Mouse (Mus musculus) limb, embryonic 14.5 days (tissue): ENCODE measurements around the gene Ntmt1. TPM values are rescaled to one million over a fixed set of nuclear protein-coding genes. Genes with fewer than 3 reads are reported as not detected.
A peak's percentile ranks its signal among the peaks of the same experiment; 100 is the strongest.

Source experiments
- ATAC-seq: fragments of 200-750 bp; cut with Nextera tagmentation; 2 replicates; pipeline ENCODE4 v1.8.0; 2017; ENCODE audit warnings: low read depth, moderate number of reproducible peaks, moderate TSS enrichment; ENCODE audit not compliant: low FRiP score
- DNase-seq: peaks from one replicate; pipeline ENCODE4 v3.0.0-alpha.2; 2015; ENCODE audit warnings: low spot score
- H3K27ac ChIP-seq: fragments of 300-500 bp; sonication (generic); replicated peaks from 2 replicates; pipeline ENCODE4 v1.5.1; 2014; ENCODE audit warnings: low read depth, mild to moderate bottlenecking, low read length, moderate library complexity, mixed read lengths
- H3K27me3 ChIP-seq: fragments of 300-500 bp; sonication (generic); 2 replicates; pipeline ENCODE4 v1.6.1; 2014; ENCODE audit warnings: low read length, mixed read lengths; ENCODE audit not compliant: control insufficient read depth, insufficient read depth
- H3K36me3 ChIP-seq: fragments of 300-500 bp; sonication (generic); 2 replicates; pipeline ENCODE4 v1.6.1; 2014; ENCODE audit warnings: mild to moderate bottlenecking, low read length, moderate library complexity, mixed read lengths; ENCODE audit not compliant: control insufficient read depth, insufficient read depth
- H3K4me1 ChIP-seq: fragments of 300-500 bp; sonication (generic); 2 replicates; pipeline ENCODE4 v1.6.1; 2014; ENCODE audit warnings: antibody characterized with exemption, low read length, mixed read lengths; ENCODE audit not compliant: control insufficient read depth, insufficient read depth
- H3K4me2 ChIP-seq: fragments of 300-500 bp; sonication (generic); replicated peaks from 2 replicates; pipeline ENCODE4 v1.6.1; 2014; ENCODE audit warnings: low read depth, mild to moderate bottlenecking, low read length, moderate library complexity; ENCODE audit not compliant: severe bottlenecking
- H3K4me3 ChIP-seq: fragments of 300-500 bp; sonication (generic); replicated peaks from 2 replicates; pipeline ENCODE4 v1.5.1; 2014; ENCODE audit warnings: low read length
- H3K9ac ChIP-seq: fragments of 300-500 bp; sonication (generic); 2 replicates; pipeline ENCODE4 v1.6.1; 2014; ENCODE audit warnings: mild to moderate bottlenecking, low read depth, low read length, moderate library complexity; ENCODE audit not compliant: severe bottlenecking
- H3K9me3 ChIP-seq: fragments of 300-500 bp; sonication (generic); 2 replicates; pipeline ENCODE4 v1.6.1; 2016; ENCODE audit warnings: low read length; ENCODE audit not compliant: control insufficient read depth
- POLR2A ChIP-seq: fragments of 200-500 bp; IDR thresholded peaks from 2 replicates; pipeline ENCODE4 v1.8.0; 2012; ENCODE audit warnings: inconsistent platforms, mild to moderate bottlenecking, moderate library complexity, borderline replicate concordance; ENCODE audit not compliant: insufficient read depth, insufficient read length; ENCODE audit errors: extremely low read depth
- WGBS: fragments of 180-500 bp; shearing (Covaris S2); extraction: QIAGEN DNeasy Blood & Tissue Kit; methylation state at CpG from one replicate; pipeline ENCODE4 v1.1.7; 2014; 5-methylcytosine and 5-hydroxymethylcytosine counted together
- polyA plus RNA-seq, 2 experiments: library from polyadenylated mRNA; depleted of rRNA in 1 of 2; stranded (reverse) in 1 of 2; unstranded in 1 of 2; fragments of >200 nt; fragmentation: Nextera tagmentation in 1 of 2; extraction: Ambion mirVana in 1 of 2; gene quantifications; 2 replicates each; pipeline versions ENCODE4 v1.2.1 to v1.2.3; 2012 to 2014

Gene Ntmt1
- polyA plus RNA-seq, 2 experiments = 59.5 to 84.2 TPM

DNA sequence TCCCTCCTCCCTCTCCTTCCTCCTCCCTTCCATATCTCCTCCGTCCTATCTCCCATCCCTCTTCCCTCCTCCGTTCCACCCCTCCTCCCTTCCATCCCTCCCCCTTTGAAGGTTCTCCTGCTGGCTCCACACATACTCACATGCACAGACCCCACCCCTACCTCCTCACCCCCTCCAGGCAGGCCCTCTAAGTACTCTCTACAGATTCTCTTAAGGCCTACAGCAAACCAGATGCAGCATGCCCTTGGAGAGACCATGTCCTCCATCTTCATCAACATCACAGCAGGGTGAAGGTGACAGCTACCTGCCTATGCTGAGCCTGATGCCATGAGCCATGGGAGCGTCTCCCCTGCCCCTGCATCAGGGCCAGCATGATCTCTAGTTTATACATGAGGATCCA is 30.4 kb upstream of the Ntmt1 start:
- Histone ChIP-seq H3K27ac (no peak overlapping the region), H3K4me3 (no peak overlapping the region), H3K4me1 (peaks cover 10% of the 10 kb centered on the region; the same call in 1 of the 2 replicates), H3K36me3 (no peaks in the 10 kb centered on the region), H3K9me3 (no peaks in the 10 kb centered on the region), H3K4me2 (no peak overlapping the region), H3K9ac (no peak overlapping the region), H3K27me3 (no peaks in the 10 kb centered on the region)
- 72% methylated on average over 3 of the region's 3 CpGs for WGBS
- no peak for DNase-seq
- ATAC-seq = no peak
- TF ChIP-seq POLR2A = no peak

DNA sequence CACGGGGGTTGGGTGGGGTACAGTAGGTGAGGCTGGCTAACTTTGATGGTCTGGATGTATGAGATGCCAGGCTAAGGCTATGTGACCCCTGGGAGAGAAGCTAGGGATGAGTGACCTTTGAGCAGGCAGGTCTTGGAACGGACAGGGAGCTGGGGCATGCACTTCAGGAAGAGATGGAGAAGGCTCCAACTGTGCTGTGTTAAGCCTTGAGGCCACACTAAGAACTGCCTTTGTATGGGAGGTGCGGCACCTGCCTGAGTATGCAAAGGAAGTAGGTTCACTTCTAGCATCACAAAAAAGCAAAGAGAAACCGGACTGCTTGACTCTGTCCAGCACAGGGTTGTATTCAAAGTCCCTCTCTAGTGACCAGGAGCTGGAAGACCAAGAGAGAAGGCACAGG is 29.4 kb upstream of the Ntmt1 start:
- no peak for TF ChIP-seq POLR2A
- ATAC-seq (no peak), DNase-seq (no peak)
- Histone ChIP-seq H3K4me1 (peaks cover 8% of the 10 kb centered on the region; the same call in 1 of the 2 replicates), H3K27me3 (no peaks in the 10 kb centered on the region), H3K9me3 (no peaks in the 10 kb centered on the region), H3K27ac (no peak overlapping the region), H3K36me3 (no peaks in the 10 kb centered on the region), H3K4me2 (no peak overlapping the region), H3K4me3 (no peak overlapping the region), H3K9ac (no peak overlapping the region)
- WGBS = 81% methylated on average over 4 of the region's 4 CpGs

DNA sequence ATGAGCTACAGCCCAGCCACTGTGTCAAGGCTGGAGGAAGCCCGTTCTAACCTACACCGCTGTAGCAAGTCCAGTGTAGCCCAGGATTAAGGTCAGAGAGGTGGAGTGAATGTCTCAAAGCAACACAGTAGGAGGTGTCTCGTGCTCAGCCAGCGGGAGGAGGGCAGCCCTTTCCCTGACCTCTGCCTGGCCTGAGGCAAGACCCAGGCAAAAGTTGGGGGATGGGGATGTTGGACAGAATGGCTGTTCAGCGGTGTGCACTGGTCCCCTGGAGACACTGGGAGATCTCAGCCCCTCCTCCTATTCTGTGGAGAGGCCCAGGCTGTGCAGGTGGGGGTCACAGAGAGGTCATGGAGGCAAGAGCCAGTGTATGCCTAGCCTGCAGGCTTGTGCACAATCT is 28.4 kb upstream of the Ntmt1 start:
- no peak for DNase-seq
- no peak overlapping the region for H3K9ac ChIP-seq
- 3% methylated on average over 5 of the region's 5 CpGs for WGBS

DNA sequence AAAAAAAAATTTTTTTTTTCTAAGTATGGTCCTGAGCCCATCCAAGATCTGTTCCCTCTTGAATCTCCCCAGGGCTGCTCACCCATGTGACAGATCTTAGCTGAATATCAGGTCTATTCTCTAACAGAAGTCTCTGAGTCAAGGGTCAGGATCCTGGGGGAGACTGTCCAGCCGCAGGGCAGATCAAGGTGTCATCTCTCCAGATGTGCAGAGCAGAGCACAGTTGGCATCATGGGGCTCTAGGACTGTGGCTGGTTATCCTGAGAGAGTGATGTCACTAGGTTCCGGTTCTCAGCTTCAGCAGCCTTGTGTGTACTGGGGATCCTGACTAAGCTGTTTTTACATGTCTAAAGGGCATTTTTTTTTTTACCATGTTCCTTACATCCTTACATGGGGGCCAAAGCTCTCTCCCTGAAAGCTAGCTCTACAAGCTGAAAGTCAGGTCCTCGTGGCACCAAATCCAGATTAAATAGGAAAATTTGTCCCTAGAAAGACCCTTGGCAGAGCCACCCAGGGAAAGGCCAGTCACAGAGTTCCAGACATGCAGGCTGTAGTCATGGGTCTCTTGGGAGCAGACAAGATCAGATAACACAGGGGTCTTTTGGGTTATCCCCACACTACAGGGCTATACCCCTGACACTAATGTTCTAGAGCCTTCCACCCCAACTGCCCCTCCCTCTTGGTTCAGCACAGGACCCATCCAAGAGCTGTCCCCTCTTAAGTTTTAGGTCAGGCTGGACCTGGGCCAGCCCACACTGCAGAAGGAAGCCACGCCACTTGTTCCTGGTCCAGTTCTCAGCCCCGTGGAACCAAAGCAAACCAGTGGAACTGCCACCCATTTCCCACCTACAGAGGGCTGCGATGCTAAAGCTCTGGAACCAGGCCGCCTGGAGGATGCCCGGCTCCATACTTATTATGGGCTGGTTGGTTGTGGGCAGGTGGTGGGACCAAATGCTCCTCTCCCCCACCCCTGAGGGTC is 25.0 kb upstream of the Ntmt1 start:
- 0 out of 2 replicates have a peak overlapping the region, but pooled peaks have one; percentile 31 for H3K9ac ChIP-seq
- no peak overlapping the region for H3K4me3 ChIP-seq
- ATAC-seq (no peak), DNase-seq (no peak)
- no peak for TF ChIP-seq POLR2A
- no peaks in the 10 kb centered on the region for H3K9me3 ChIP-seq
- H3K4me2 ChIP-seq = peak overlapping the region; percentile 54; the same call in 1 of the 2 replicates
- H3K36me3 ChIP-seq = no peaks in the 10 kb centered on the region
- peaks cover 31% of the 10 kb centered on the region for H3K4me1 ChIP-seq
- H3K27me3 ChIP-seq = no peaks in the 10 kb centered on the region
- WGBS = 69% methylated on average over 8 of the region's 8 CpGs
- H3K27ac ChIP-seq = peak overlapping the region; percentile 68; the same call in 1 of the 2 replicates

More for the DNA sequence above, 28.4 kb upstream of the Ntmt1 start:
- Histone ChIP-seq H3K9me3 (no peaks in the 10 kb centered on the region), H3K36me3 (no peaks in the 10 kb centered on the region), H3K4me2 (no peak overlapping the region), H3K4me3 (no peak overlapping the region), H3K4me1 (peaks cover 15% of the 10 kb centered on the region), H3K27me3 (no peaks in the 10 kb centered on the region), H3K27ac (no peak overlapping the region)
- ATAC-seq = no peak
- TF ChIP-seq POLR2A = no peak

DNA sequence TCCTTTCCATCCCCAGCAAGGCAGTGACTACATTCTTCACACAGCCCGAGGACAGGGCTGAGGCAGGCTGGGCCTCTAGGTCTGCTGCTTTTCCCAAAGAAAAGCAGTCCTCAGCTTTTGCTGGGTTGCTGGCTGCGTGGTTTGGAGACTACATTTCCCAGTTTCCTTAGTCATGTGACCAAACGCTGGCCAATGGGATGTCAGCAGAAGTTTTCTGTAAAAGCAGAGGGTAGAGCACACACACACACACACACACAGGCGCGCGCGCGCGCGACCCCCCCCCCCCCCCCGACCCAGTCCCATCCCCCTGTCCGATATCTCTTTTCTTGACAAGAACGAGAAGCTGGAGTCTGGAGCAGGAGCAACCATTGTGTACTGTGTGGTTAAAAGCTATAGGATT is 24.3 kb upstream of the Ntmt1 start:
- ATAC-seq (peak; percentile 85), DNase-seq (peak; percentile 87)
- Histone ChIP-seq H3K4me3 (peak overlapping the region; percentile 24), H3K4me1 (peaks cover 31% of the 10 kb centered on the region), H3K27me3 (no peaks in the 10 kb centered on the region), H3K9me3 (no peaks in the 10 kb centered on the region), H3K36me3 (no peaks in the 10 kb centered on the region), H3K27ac (peak overlapping the region; percentile 68; the same call in 1 of the 2 replicates), H3K4me2 (peak overlapping the region; percentile 54), H3K9ac (peak overlapping the region; percentile 31; the same call in 1 of the 2 replicates)
- 0 out of 2 replicates have a peak, but pooled peaks have one; percentile 23 for TF ChIP-seq POLR2A
- 1% methylated on average over 13 of the region's 13 CpGs for WGBS
